ENCODE assay signal across 10 mouse cellular contexts in the genomic region with DNA sequence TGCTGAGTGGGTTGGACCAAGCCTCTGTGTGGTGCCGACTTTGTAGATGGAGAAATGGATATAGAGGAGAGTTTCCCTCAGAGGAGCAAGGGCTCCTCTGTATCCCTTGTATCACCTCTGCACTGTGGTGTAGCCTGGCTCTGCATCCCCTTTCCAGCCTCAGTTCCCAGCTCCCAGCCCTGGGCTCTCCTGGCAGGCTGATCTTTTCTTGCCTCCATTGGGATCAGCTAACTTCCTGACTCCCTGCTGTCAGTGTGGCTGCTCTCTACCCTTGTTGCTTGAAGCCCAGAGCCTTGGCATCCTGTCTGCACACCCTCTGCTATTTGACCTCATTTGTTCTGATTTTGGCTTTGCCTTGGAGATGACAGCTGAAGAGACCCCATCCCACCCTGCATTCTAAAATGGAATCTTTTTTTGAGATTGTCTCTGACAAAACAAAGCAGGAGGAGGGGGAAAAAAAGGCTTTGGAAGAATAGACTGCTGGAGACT. TPM values are rescaled to one million over a fixed set of nuclear protein-coding genes. Genes with fewer than 3 reads are reported as not detected.
DNase-seq lines count a peak whose midpoint lies in the region; ATAC-seq and TF ChIP-seq lines count a peak whose summit lies in the region.
"Had no signal": no experiment of that assay in that cellular context is flagged by ENCODE, and none has a peak within 500 bp of the region (broad histone marks: within the 10 kb centered on the region; RNA-seq: fewer than 3 reads in every experiment).

A gene (plus strand): TSS at position 439 of the 489 bp plus-strand sequence.

- no peak within 1 kb of the TSS for H3K27ac ChIP-seq in forebrain, postnatal 0 days (ENCODE audit: low read depth, low read length)

- no peak within 1 kb of the TSS for H3K9ac ChIP-seq in forebrain, postnatal 0 days

- H3K9me3 ChIP-seq in forebrain, postnatal 0 days (ENCODE audit: low read length), result no peaks in the 10 kb centered on the region

- 64% methylated on average over 1 of the region's 1 CpGs for WGBS in forebrain, postnatal 0 days

- intact Hi-C loops in left cerebral cortex, postnatal 14 days (cut with DNase I), result no loop called here

- DNase-seq in brain, adult 2 months (ENCODE audit: low read depth, low spot score), result peak; percentile 87
- DNase-seq in cerebellum, adult 11 months, result peak; percentile 70
- DNase-seq in forebrain, postnatal 0 days, result no peak
- DNase-seq in left cerebral cortex, postnatal 14 days (ENCODE audit: low spot score in 2 of 2), result no peak
- no peak for DNase-seq in kidney, postnatal 4 days
- DNase-seq: thymus, postnatal 4 days had no signal

- H3K4me2 ChIP-seq in forebrain, postnatal 0 days (ENCODE audit: low read depth), result no peak within 1 kb of the TSS

- no peaks in the 10 kb centered on the region for H3K27me3 ChIP-seq in forebrain, postnatal 0 days (ENCODE audit: insufficient read depth, low read length)

- H3K4me1 ChIP-seq in forebrain, postnatal 0 days (ENCODE audit: insufficient read depth), result peaks cover 13% of the 10 kb centered on the region

- no peak for TF ChIP-seq CTCF in forebrain, postnatal 0 days (IDR thresholded peaks at IDR 0.05; ENCODE audit: low read depth)

- no peak for ATAC-seq in forebrain, postnatal 0 days
- no peak for ATAC-seq in megakaryocyte progenitor cell, adult 5-6 weeks (replicated peaks; ENCODE audit: poor library complexity)
- ATAC-seq in frontal cortex, adult (ENCODE audit: low TSS enrichment), result no peak

- no peaks in the 10 kb centered on the region for H3K36me3 ChIP-seq in forebrain, postnatal 0 days (ENCODE audit: insufficient read depth)

- H3K4me3 ChIP-seq in forebrain, postnatal 0 days (ENCODE audit: low read depth, low read length), result no peak within 1 kb of the TSS
- H3K4me3 ChIP-seq: erythroblast, embryonic 14.5 days had no signal

RNA-seq across cellular contexts. Expression of the gene that starts here (rescaled TPM):
- total RNA-seq in forebrain, postnatal 0 days (2014; rRNA removed), result 31.6 and 42.2 TPM in 2 replicates
- 14.4 and 28.7 TPM in 2 replicates for polyA plus RNA-seq in forebrain, postnatal 0 days (2015; fragmentation: Nextera tagmentation; extraction: Ambion mirVana)
- 10 to 100 TPM; 36.2 to 38.0 TPM for total RNA-seq in left cerebral cortex, postnatal 14 days (2021)
- 0.37 and 0.49 TPM in 2 replicates for total RNA-seq in megakaryocyte progenitor cell, adult 5-6 weeks (2015)
- total RNA-seq in megakaryocyte progenitor cell, adult 5-6 weeks (2017), result under 0.01 and 0.17 TPM in 2 replicates
- total RNA-seq: heart, adult 8-10 months had no signal
- polyA plus RNA-seq: erythroblast, embryonic 14.5 days had no signal

Comparison
In these comparisons a context has a peak if more than half of its experiments do, and no peak if none do; other contexts are left out.
1. RNA of the gene that starts here (total RNA-seq): 31.6 to 42.2 TPM in forebrain, postnatal 0 days and 36.2 to 38.0 TPM in left cerebral cortex, postnatal 14 days; under 0.01 to 0.49 TPM in megakaryocyte progenitor cell, adult 5-6 weeks; every median in the first group is over 10 times any median in the second.
2. DNase-seq: peak in brain, adult 2 months (single experiment) and cerebellum, adult 11 months (single experiment); none in forebrain, postnatal 0 days (single experiment), left cerebral cortex, postnatal 14 days (0 of 2) and kidney, postnatal 4 days (0 of 2).